Mouse (Mus musculus): ENCODE measurements around the gene Paqr6. TPM values are rescaled to one million over a fixed set of nuclear protein-coding genes. Genes with fewer than 3 reads are reported as not detected.
A peak's percentile ranks its signal among the peaks of the same experiment; 100 is the strongest.

Gene Paqr6
- total RNA-seq, 1 experiment = 1.6 TPM

- H3K36me3 ChIP-seq (ENCODE audit: control insufficient read depth, insufficient read depth, low read length, poor library complexity, severe bottlenecking) = peaks cover 9% of the 10 kb centered on the region; the same call in 1 of the 2 replicates
- H3K4me3 ChIP-seq (ENCODE audit: insufficient read depth in 1 of 2, low read depth in 1 of 2, low read length in 2 of 2, poor library complexity in 1 of 2, severe bottlenecking in 1 of 2) = peak overlapping the region; percentile 77 to 91
- in situ Hi-C loops (cut with MboI; ENCODE audit: low sequenced_read_pairs in 2 of 2, unreplicated experiment in 2 of 2) = no loop called here
- peak overlapping the region; percentile 98 for H3K9ac ChIP-seq (ENCODE audit: insufficient read depth, low read depth, low read length, poor library complexity, severe bottlenecking)
- peaks cover 0 to 23% of the 10 kb centered on the region in 2 experiments; a peak in 1 of 4 replicates for H3K4me1 ChIP-seq (ENCODE audit: control insufficient read depth in 2 of 2, insufficient read depth in 2 of 2, low read length in 2 of 2, poor library complexity in 1 of 2)
- peak overlapping the region; percentile 99 for H3K27ac ChIP-seq (ENCODE audit: insufficient read depth, low read depth, low read length, poor library complexity, severe bottlenecking)
- no peak for TF ChIP-seq ZC3H11A (IDR thresholded peaks at IDR 0.05; ENCODE audit: borderline replicate concordance, low read depth, low read length)
- TF ChIP-seq ZNF384 (IDR thresholded peaks at IDR 0.05; ENCODE audit: low read depth, low read length) = no peak
- TF ChIP-seq HCFC1 (IDR thresholded peaks at IDR 0.05; ENCODE audit: borderline replicate concordance, insufficient read depth, low read length) = no peak
- TF ChIP-seq MAFK (IDR thresholded peaks at IDR 0.05; ENCODE audit: insufficient read depth, low read depth, low read length) = no peak
- no peak for TF ChIP-seq CHD2 (IDR thresholded peaks at IDR 0.05; ENCODE audit: low read depth, low read length)
- no peak for DNase-seq (ENCODE audit: low read depth, low spot score)
- H3K9me3 ChIP-seq (ENCODE audit: control insufficient read depth, insufficient read depth, low read depth, low read length) = no peaks in the 10 kb centered on the region
These were observed 30.2 kb upstream of the Paqr6 start for GRCm38 (mm10) chr3:88334029-88334658.

GRCm38 (mm10) chr3:88334902-88335435 is 29.4 kb upstream of the Paqr6 start:
- Histone ChIP-seq H3K36me3 (ENCODE audit: control insufficient read depth, insufficient read depth, low read length, poor library complexity, severe bottlenecking) (peaks cover 6% of the 10 kb centered on the region; the same call in 1 of the 2 replicates), H3K9ac (ENCODE audit: insufficient read depth, low read depth, low read length, poor library complexity, severe bottlenecking) (peak overlapping the region; percentile 98), H3K4me1 (ENCODE audit: control insufficient read depth in 2 of 2, insufficient read depth in 2 of 2, low read length in 2 of 2, poor library complexity in 1 of 2) (peaks cover 0 to 21% of the 10 kb centered on the region in 2 experiments; a peak in 1 of 4 replicates), H3K9me3 (ENCODE audit: control insufficient read depth, insufficient read depth, low read depth, low read length) (no peaks in the 10 kb centered on the region), H3K27ac (ENCODE audit: insufficient read depth, low read depth, low read length, poor library complexity, severe bottlenecking) (peak overlapping the region; percentile 99), H3K4me3 (ENCODE audit: insufficient read depth in 1 of 2, low read depth in 1 of 2, low read length in 2 of 2, poor library complexity in 1 of 2, severe bottlenecking in 1 of 2) (peak overlapping the region; percentile 77 to 91)
- in situ Hi-C loops (cut with MboI; ENCODE audit: low sequenced_read_pairs in 2 of 2, unreplicated experiment in 2 of 2) = loop anchor here in 1 of 2 experiments (5.0 kb wide), 1 partner anchor 38 kb away; the partner anchor contains the start of genes Cct3 and Tsacc
- TF ChIP-seq CHD2 (IDR thresholded peaks at IDR 0.05; ENCODE audit: low read depth, low read length) = no peak
- TF ChIP-seq HCFC1 (IDR thresholded peaks at IDR 0.05; ENCODE audit: borderline replicate concordance, insufficient read depth, low read length) = no peak
- no peak for TF ChIP-seq ZNF384 (IDR thresholded peaks at IDR 0.05; ENCODE audit: low read depth, low read length)
- no peak for TF ChIP-seq MAFK (IDR thresholded peaks at IDR 0.05; ENCODE audit: insufficient read depth, low read depth, low read length)
- TF ChIP-seq ZC3H11A (IDR thresholded peaks at IDR 0.05; ENCODE audit: borderline replicate concordance, low read depth, low read length) = no peak
- DNase-seq (ENCODE audit: low read depth, low spot score) = no peak

GRCm38 (mm10) chr3:88335436-88336053 is 28.8 kb upstream of the Paqr6 start:
- no peak for TF ChIP-seq ZC3H11A (IDR thresholded peaks at IDR 0.05; ENCODE audit: borderline replicate concordance, low read depth, low read length)
- no peak for TF ChIP-seq ZNF384 (IDR thresholded peaks at IDR 0.05; ENCODE audit: low read depth, low read length)
- no peak for TF ChIP-seq CHD2 (IDR thresholded peaks at IDR 0.05; ENCODE audit: low read depth, low read length)
- no peak for TF ChIP-seq HCFC1 (IDR thresholded peaks at IDR 0.05; ENCODE audit: borderline replicate concordance, insufficient read depth, low read length)
- TF ChIP-seq MAFK (IDR thresholded peaks at IDR 0.05; ENCODE audit: insufficient read depth, low read depth, low read length) = no peak; the same call in 1 of the 2 replicates
- H3K9me3 ChIP-seq (ENCODE audit: control insufficient read depth, insufficient read depth, low read depth, low read length) = no peaks in the 10 kb centered on the region
- peak overlapping the region; percentile 99 for H3K27ac ChIP-seq (ENCODE audit: insufficient read depth, low read depth, low read length, poor library complexity, severe bottlenecking)
- H3K4me1 ChIP-seq (ENCODE audit: control insufficient read depth in 2 of 2, insufficient read depth in 2 of 2, low read length in 2 of 2, poor library complexity in 1 of 2) = peaks cover 0 to 21% of the 10 kb centered on the region in 2 experiments; a peak in 1 of 4 replicates
- in situ Hi-C loops (cut with MboI; ENCODE audit: low sequenced_read_pairs in 2 of 2, unreplicated experiment in 2 of 2) = loop anchor here in 1 of 2 experiments (5.0 kb wide), 1 partner anchor 38 kb away; the partner anchor contains the start of genes Cct3 and Tsacc
- DNase-seq (ENCODE audit: low read depth, low spot score) = no peak
- peak overlapping the region; percentile 98 for H3K9ac ChIP-seq (ENCODE audit: insufficient read depth, low read depth, low read length, poor library complexity, severe bottlenecking)
- H3K36me3 ChIP-seq (ENCODE audit: control insufficient read depth, insufficient read depth, low read length, poor library complexity, severe bottlenecking) = peaks cover 5% of the 10 kb centered on the region; the same call in 1 of the 2 replicates
- H3K4me3 ChIP-seq (ENCODE audit: insufficient read depth in 1 of 2, low read depth in 1 of 2, low read length in 2 of 2, poor library complexity in 1 of 2, severe bottlenecking in 1 of 2) = peak overlapping the region; percentile 77 to 91

All from ES-E14 (cell line).